Mouse (Mus musculus) brain, adult 2 months (tissue): ENCODE measurements at regions not wholly inside any gene's neighbourhood (a gene's known extent, or its start where the extent isn't known, plus 50 kb on each side); places are given as distances from the start of the nearest gene placed in this dataset.
A peak's percentile ranks its signal among the peaks of the same experiment; 100 is the strongest.

Experiments
- DNase-seq: peaks from one replicate; pipeline ENCODE4 v3.0.0; 2011; ENCODE audit warnings: low read depth, low spot score

- no peak for DNase-seq
Measured at GRCm38 (mm10) chr8:49035970-49036700, 192.4 kb upstream of the Tenm3 start.

- DNase-seq = peak; percentile 72
Measured at GRCm38 (mm10) chr8:49035519-49035918, 191.8 kb upstream of the Tenm3 start.

GRCm38 (mm10) chr8:49030255-49030654 lies 186.5 kb upstream of the Tenm3 start:
- DNase-seq = no peak

- DNase-seq = no peak
Measured at GRCm38 (mm10) chr8:49017741-49018140, 174.0 kb upstream of the Tenm3 start.

- no peak for DNase-seq
Measured at GRCm38 (mm10) chr8:49015701-49016100, 171.9 kb upstream of the Tenm3 start.

- DNase-seq = peak; percentile 8
Measured at GRCm38 (mm10) chr8:49015200-49015599, 171.4 kb upstream of the Tenm3 start.

- DNase-seq = no peak
Measured at GRCm38 (mm10) chr8:49006236-49006965, 162.7 kb upstream of the Tenm3 start.

- no peak for DNase-seq
Measured at GRCm38 (mm10) chr8:48981667-48982066, 137.9 kb upstream of the Tenm3 start.

- no peak for DNase-seq
Measured at GRCm38 (mm10) chr8:48980755-48981154, 137.0 kb upstream of the Tenm3 start.

- DNase-seq = no peak
Measured at GRCm38 (mm10) chr8:48970655-48971054, 126.9 kb upstream of the Tenm3 start.

- DNase-seq = no peak
Measured at GRCm38 (mm10) chr8:48964929-48965328, 121.2 kb upstream of the Tenm3 start.

GRCm38 (mm10) chr8:48957614-48958013 lies 113.9 kb upstream of the Tenm3 start:
- DNase-seq = no peak

- DNase-seq = no peak
Measured at GRCm38 (mm10) chr8:48951412-48951811, 107.7 kb upstream of the Tenm3 start.

- DNase-seq = no peak
Measured at GRCm38 (mm10) chr8:48944177-48944576, 100.4 kb upstream of the Tenm3 start.

- no peak for DNase-seq
Measured at GRCm38 (mm10) chr8:48937144-48937543, 93.4 kb upstream of the Tenm3 start.

GRCm38 (mm10) chr8:48927135-48927534 lies 83.4 kb upstream of the Tenm3 start:
- no peak for DNase-seq

- DNase-seq = no peak
Measured at GRCm38 (mm10) chr8:48915275-48915674, 71.5 kb upstream of the Tenm3 start.

- no peak for DNase-seq
Measured at GRCm38 (mm10) chr8:48912842-48913241, 69.1 kb upstream of the Tenm3 start.

- DNase-seq = no peak
Measured at GRCm38 (mm10) chr8:48901668-48902406, 58.1 kb upstream of the Tenm3 start.

- no peak for DNase-seq
Measured at GRCm38 (mm10) chr8:48896687-48897086, 52.9 kb upstream of the Tenm3 start.

GRCm38 (mm10) chr8:48896251-48896650 lies 52.5 kb upstream of the Tenm3 start:
- no peak for DNase-seq

GRCm38 (mm10) chr8:48895586-48895985 lies 51.8 kb upstream of the Tenm3 start:
- no peak for DNase-seq
